Mouse (Mus musculus) megakaryocyte, embryonic 14.5 days (primary cell): ENCODE results near the gene Dync1i1. TPM values are rescaled to one million over a fixed set of nuclear protein-coding genes. Genes with fewer than 3 reads are reported as not detected.

Experiments
- H3K27me3 ChIP-seq: replicated peaks from 2 replicates; pipeline ENCODE3; 2012; ENCODE audit warnings: inconsistent platforms
- H3K36me3 ChIP-seq: replicated peaks from 2 replicates; pipeline ENCODE3; 2012; ENCODE audit warnings: low read length, inconsistent platforms, mixed read lengths
- H3K4me1 ChIP-seq: 2 replicates; pipeline ENCODE4 v1.6.1; 2012; ENCODE audit warnings: inconsistent platforms
- H3K4me3 ChIP-seq: replicated peaks from 2 replicates; pipeline ENCODE3; 2012; ENCODE audit warnings: moderate library complexity, mild to moderate bottlenecking, inconsistent platforms
- H3K9me3 ChIP-seq: 2 replicates; pipeline ENCODE4 v1.6.1; 2012; ENCODE audit warnings: inconsistent platforms
- FLI1 ChIP-seq: IDR thresholded peaks from 2 replicates; pipeline ENCODE4 v1.6.1; 2012; ENCODE audit warnings: low read length, inconsistent platforms, mixed read lengths
- GATA1 ChIP-seq: IDR thresholded peaks from 3 replicates; pipeline ENCODE4 v1.6.1; 2012; ENCODE audit warnings: mixed read lengths, low read length, inconsistent platforms, borderline replicate concordance
- polyA plus RNA-seq: library from polyadenylated mRNA; stranded (reverse); fragments of >175 nt; gene quantifications from 2 replicates; pipeline ENCODE4 v1.2.3, GENCODE M21; 2012; ENCODE audit warnings: low replicate concordance; ENCODE audit not compliant: insufficient read depth

The Dync1i1 gene
- polyA plus RNA-seq, 1 experiment: 1.6 TPM

GRCm38 (mm10) chr6:6070015-6070414, 344.6 kb downstream of the Dync1i1 start:
- peaks cover 3% of the 10 kb centered on the region for H3K36me3 ChIP-seq
- H3K9me3 ChIP-seq: no peaks in the 10 kb centered on the region
- no peaks in the 10 kb centered on the region for H3K27me3 ChIP-seq
- TF ChIP-seq FLI1 (no peak), GATA1 (no peak)
- no peak overlapping the region for H3K4me3 ChIP-seq
- peaks cover 16% of the 10 kb centered on the region for H3K4me1 ChIP-seq

GRCm38 (mm10) chr6:6071038-6071437, 345.6 kb downstream of the Dync1i1 start:
- TF ChIP-seq FLI1 (no peak), GATA1 (no peak)
- H3K9me3 ChIP-seq: no peaks in the 10 kb centered on the region
- no peaks in the 10 kb centered on the region for H3K27me3 ChIP-seq
- H3K4me3 ChIP-seq: no peak overlapping the region
- peaks cover 18% of the 10 kb centered on the region for H3K4me1 ChIP-seq
- H3K36me3 ChIP-seq: peaks cover 3% of the 10 kb centered on the region

GRCm38 (mm10) chr6:6075940-6076447, 350.6 kb downstream of the Dync1i1 start:
- TF ChIP-seq GATA1: no peak
- TF ChIP-seq FLI1: no peak
- peaks cover 50% of the 10 kb centered on the region for H3K4me1 ChIP-seq
- no peaks in the 10 kb centered on the region for H3K27me3 ChIP-seq
- H3K36me3 ChIP-seq: peaks cover 1% of the 10 kb centered on the region
- no peaks in the 10 kb centered on the region for H3K9me3 ChIP-seq
- no peak overlapping the region for H3K4me3 ChIP-seq

GRCm38 (mm10) chr6:6077234-6077633, 351.8 kb downstream of the Dync1i1 start:
- H3K9me3 ChIP-seq: no peaks in the 10 kb centered on the region
- H3K4me3 ChIP-seq: no peak overlapping the region
- H3K4me1 ChIP-seq: peaks cover 55% of the 10 kb centered on the region
- no peaks in the 10 kb centered on the region for H3K27me3 ChIP-seq
- no peaks in the 10 kb centered on the region for H3K36me3 ChIP-seq
- TF ChIP-seq GATA1: no peak
- no peak for TF ChIP-seq FLI1

Other genes with a start within 250 kb of the Dync1i1 start
- not detected in 2 replicates for gene Pdk4, start 229.3 kb upstream of the Dync1i1 start, polyA plus RNA-seq